Mouse (Mus musculus) brown adipose tissue, adult 24 weeks (tissue): ENCODE data around the gene Cdkal1. TPM values are rescaled to one million over a fixed set of nuclear protein-coding genes. Genes with fewer than 3 reads are reported as not detected.

Experiments
- H3K27ac ChIP-seq: fragments of 200-500 bp; replicated peaks from 2 replicates; pipeline ENCODE4 v1.5.1; 2012; ENCODE audit warnings: low read depth, mild to moderate bottlenecking, low read length
- H3K4me1 ChIP-seq: fragments of 200-500 bp; 2 replicates; pipeline ENCODE4 v1.6.1; 2012; ENCODE audit warnings: low read length, mixed read lengths; ENCODE audit not compliant: control insufficient read depth, insufficient read depth, insufficient read length
- H3K4me3 ChIP-seq: fragments of 200-500 bp; 2 replicates; pipeline ENCODE4 v1.5.1; 2012; ENCODE audit warnings: low read depth, mild to moderate bottlenecking, low read length, moderate library complexity; ENCODE audit not compliant: insufficient read depth
- polyA plus RNA-seq: library from polyadenylated mRNA; stranded (reverse); fragments of >200 nt; gene quantifications from 2 replicates; pipeline ENCODE4 v1.2.4, GENCODE M21; 2012; ENCODE audit not compliant: missing spikeins, insufficient read depth, insufficient read length

Cdkal1 gene
- polyA plus RNA-seq, 1 experiment: 9.5 TPM

DNA sequence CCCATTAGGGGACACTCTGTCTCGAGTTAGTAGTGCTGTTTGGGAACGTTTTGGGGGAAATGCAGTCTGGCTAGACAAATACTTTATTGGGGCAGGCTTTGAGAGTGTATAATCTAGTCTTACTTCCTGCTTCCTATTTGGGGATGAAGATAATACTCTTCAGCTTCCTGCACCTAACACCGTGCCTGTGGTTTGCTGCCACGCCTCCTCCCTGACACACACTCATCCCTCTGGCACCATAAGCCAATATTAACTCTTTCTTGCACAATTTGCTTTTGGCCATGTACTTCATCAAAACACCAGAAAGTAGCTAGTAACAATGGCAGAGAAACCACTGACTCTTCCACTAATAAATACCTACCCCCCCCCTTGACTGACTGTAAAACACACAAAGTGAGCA, 63.4 kb downstream of the Cdkal1 start:
- no peaks in the 10 kb centered on the region; the same call in 1 of the 2 replicates for H3K4me1 ChIP-seq
- H3K27ac ChIP-seq: no peak overlapping the region
- H3K4me3 ChIP-seq: no peak overlapping the region

DNA sequence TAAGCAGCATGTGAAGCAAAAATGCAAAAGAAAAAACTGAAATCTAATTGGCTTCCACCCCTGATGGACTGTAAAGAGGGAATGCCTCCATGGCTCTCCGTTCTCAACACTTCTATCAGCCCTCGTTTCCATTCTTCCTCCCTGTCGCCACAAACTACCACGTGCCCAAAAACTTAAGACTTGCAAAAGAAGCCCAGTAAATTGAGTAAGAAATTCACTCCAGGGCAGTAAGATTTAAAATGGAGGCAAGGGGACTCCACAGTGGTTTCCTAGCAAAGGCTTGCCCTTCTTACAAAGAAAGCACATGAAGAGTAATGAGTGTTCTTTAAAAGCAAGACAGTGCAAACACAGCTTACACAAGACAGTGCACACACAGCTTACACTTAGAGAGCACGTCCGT, 64.0 kb downstream of the Cdkal1 start:
- no peaks in the 10 kb centered on the region; the same call in 1 of the 2 replicates for H3K4me1 ChIP-seq
- no peak overlapping the region for H3K27ac ChIP-seq
- H3K4me3 ChIP-seq: no peak overlapping the region

DNA sequence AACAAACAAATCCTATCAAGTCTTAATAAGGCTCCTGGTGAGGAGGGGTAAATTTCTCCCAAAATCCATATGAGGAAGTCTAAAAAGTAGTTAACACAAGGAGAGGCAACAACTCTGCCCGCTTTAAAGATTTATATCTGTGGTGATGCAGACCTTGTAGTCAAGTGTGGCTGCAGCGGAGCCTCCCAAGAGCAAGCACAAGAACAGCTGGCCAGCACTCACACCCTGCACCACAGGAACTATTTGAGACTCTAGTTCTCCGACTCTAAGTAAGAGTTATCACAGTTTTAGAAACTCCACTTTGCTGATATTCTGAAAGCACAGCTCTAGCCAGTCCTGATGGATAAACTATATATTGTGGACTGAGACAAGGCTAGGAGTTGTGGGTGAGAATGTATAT, 68.5 kb downstream of the Cdkal1 start:
- Histone ChIP-seq H3K27ac (no peak overlapping the region), H3K4me1 (no peaks in the 10 kb centered on the region), H3K4me3 (no peak overlapping the region)

DNA sequence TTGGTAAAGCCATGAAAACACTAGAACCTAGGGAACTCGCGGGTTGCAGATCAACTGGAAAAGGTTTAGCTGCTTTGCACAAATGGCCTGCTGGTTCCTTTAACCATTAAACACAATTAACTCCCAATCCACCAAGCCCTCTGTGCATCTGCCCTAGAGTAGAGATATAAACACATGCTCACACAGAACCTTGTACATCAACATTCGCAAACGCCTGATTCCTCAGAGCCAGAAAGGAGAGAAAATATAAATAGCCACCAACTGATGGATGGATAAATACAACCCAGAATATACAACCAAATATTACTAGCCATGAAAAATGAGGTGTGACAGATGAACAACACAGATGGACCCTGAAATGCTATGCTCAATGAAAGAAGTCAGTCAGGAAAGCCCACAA, 70.6 kb downstream of the Cdkal1 start:
- Histone ChIP-seq H3K27ac (no peak overlapping the region), H3K4me3 (no peak overlapping the region), H3K4me1 (peaks cover 5% of the 10 kb centered on the region)

DNA sequence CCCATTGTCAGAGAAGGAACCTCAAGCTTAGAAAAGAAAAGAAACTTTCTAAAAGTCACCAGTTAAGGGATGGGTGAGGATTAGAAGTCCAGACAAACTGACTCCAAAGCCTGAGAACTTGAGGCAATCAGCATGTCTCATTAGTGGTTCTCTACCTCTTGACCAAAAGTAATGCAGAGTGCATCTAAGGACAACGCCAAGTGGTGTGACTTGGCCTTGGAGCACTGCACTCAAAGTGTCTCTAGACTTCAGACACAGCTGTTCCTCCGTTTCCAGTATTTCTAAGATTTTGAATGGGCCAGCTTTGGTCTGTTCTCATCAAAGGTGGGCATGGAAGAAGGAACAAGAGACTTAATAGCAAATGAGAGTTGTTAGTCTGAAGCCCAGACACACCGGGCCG, 74.1 kb downstream of the Cdkal1 start:
- H3K27ac ChIP-seq: no peak overlapping the region
- H3K4me3 ChIP-seq: no peak overlapping the region
- H3K4me1 ChIP-seq: peaks cover 5% of the 10 kb centered on the region

DNA sequence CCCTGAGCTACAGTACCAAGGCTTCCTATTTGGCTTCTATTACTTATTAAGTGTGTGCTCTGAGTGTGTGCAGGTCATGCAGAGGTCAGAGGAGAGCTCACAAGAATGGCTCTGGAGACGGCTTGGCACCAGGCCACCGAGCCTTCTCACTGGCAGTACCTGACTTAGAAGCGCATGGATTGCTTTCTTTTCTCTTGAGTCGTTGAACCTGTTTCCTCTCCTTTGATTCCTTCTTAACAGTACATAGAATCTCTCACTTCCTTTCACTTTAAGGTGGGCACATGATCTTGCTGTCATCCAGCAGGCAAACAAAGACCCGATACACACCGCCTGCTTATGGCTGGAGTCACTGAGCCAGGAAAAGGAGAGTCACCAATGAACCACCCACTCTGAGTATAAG, 74.8 kb downstream of the Cdkal1 start:
- H3K4me3 ChIP-seq: no peak overlapping the region
- H3K4me1 ChIP-seq: peaks cover 5% of the 10 kb centered on the region
- no peak overlapping the region for H3K27ac ChIP-seq

DNA sequence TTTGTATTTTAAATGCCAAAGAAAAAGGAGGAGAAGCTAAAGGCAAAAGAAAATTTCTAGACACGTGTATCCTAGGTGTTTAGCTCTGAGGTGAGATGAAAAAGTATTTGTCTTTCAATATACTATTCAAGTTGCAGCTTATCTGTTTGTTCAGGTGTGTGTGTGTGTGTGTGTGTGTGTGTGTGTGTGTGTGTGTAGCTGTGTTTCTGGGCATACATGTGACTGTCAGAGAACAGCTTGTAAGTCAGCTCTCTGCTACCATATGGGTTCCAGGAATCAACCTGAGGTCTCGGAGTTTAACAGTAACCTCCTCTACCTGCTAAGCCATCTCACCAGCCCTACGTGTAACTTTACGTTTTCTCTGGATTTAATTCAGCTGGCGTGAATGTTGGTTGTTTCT, 76.0 kb downstream of the Cdkal1 start:
- Histone ChIP-seq H3K4me3 (no peak overlapping the region), H3K27ac (no peak overlapping the region), H3K4me1 (peaks cover 5% of the 10 kb centered on the region)

DNA sequence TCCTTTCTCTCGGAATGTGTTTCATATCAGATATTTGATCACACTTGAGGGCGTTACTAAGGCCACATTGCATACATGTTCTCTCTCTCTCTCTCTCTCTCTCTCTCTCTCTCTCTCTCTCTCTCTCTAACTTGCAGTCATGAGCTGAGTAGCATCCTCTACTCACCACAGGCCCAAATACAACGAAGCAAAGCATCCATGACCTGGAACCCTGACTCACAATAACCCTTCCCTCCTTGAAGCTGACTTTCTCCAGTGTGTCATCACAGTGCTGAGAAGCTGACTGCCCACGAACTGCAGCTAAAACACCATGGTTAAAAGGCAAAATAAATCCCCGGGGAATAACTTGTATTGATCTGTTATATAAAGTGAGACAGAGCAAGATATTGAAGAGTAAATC, 76.4 kb downstream of the Cdkal1 start:
- Histone ChIP-seq H3K4me3 (no peak overlapping the region), H3K4me1 (peaks cover 5% of the 10 kb centered on the region)

DNA sequence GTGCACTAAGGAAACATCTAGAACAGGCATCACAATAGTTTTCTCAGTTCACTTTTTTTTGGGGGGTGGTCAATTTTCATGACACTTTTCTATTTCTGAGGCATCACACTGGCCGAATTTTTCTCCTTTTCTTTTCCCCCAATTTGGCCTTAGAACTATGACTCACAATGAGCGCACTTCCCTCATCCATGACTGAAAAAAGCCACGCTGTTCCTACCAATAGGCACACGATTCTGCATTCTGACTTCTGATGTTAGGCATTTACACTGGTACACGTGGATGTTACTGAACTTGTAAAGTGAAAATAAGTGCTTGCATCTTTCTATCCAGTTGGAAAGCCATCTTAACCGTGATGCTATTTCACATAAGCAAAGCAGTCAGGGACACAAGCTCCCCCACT, 77.3 kb downstream of the Cdkal1 start:
- Histone ChIP-seq H3K4me1 (peaks cover 9% of the 10 kb centered on the region), H3K4me3 (no peak overlapping the region), H3K27ac (no peak overlapping the region)

More for the DNA sequence above, 76.4 kb downstream of the Cdkal1 start:
- no peak overlapping the region for H3K27ac ChIP-seq

DNA sequence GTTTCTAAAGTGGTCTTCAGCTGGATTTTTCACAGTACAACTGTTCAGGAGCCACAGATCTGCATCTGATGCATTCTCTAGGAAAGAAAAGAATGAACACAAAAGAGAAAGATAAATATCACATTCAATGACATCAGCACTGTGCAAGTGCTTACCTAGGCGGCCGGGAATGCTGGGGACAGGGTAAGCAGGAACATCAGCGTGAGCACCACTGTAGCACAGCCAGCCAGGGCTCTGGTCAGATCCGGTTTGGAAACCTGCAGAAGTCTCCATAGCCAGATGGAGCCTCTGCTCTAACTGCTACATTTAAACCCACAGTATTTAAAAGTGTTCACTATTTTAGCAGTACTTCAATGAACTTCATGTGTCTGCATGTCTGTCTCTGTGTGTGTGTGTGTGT, 78.2 kb downstream of the Cdkal1 start:
- H3K27ac ChIP-seq: no peak overlapping the region
- H3K4me1 ChIP-seq: peaks cover 9% of the 10 kb centered on the region
- H3K4me3 ChIP-seq: no peak overlapping the region

DNA sequence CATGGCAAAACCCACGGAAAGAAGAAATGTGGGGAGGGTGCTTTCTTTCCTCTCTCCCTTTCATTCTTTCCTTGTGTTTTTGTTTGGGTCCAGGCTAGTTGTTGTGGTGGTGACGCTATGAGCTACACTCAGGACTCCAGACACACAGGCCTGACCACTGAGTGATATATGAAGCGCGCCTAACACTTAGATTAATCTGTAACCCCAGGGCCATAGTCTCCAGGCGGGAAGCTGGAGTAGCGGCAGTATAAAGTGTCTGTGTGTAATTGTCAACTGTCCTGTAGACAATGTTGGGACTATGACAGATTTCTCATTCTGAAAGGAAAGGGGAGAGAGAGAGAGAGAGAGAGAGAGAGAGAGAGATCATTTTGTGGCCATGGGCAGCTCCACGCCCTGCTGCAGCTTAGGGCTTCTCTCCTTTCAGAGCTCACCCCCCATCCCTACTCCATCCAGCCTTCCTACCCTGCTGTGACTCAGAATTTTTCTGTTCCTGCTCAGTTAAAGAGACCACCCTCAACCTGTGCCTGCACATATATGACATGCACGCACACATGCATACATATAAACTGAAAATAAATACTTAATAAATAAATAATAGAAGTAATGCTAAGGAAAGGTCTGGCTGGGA, 79.8 kb downstream of the Cdkal1 start:
- Histone ChIP-seq H3K4me1 (peaks cover 4% of the 10 kb centered on the region), H3K4me3 (no peak overlapping the region), H3K27ac (no peak overlapping the region)

DNA sequence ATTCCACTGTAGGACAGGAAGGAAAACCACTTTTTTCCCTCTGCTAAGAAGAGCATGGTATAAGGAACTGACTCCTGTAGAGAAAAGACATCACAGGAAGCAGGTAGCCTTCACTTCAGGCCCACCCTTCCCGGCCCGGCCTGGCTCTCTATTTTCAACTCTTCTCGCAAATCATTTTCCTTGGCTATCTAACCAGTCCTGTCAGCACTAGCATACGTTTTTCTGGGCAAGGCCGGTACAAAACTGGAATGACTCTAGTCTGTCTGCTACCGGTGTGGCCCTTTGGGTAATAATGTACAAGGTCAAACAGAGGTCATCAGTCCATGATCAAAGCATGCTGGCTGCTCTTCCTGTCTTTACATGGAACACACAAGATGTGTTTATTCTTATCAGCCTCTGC, 81.9 kb downstream of the Cdkal1 start:
- peaks cover 11% of the 10 kb centered on the region for H3K4me1 ChIP-seq
- no peak overlapping the region for H3K4me3 ChIP-seq
- H3K27ac ChIP-seq: no peak overlapping the region

DNA sequence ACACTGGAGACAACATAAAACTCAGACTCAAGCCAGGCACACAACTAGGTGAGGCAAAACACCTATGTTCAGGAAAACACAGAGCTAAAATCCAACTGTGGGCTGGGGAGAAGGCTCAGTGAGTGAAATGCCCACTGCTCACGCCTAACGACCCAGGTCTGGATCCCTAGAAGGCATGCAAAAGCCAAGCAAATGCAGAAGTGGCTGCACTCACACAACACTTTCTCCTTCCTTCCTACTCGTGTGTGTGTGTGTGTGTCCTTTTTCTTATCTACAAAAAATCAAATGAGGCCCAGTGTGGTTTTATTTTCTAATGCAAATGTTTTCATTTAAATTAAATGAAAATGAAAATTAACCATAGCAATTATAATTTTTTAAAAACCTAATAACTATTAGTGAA, 82.5 kb downstream of the Cdkal1 start:
- H3K4me1 ChIP-seq: peaks cover 11% of the 10 kb centered on the region
- H3K27ac ChIP-seq: no peak overlapping the region
- no peak overlapping the region for H3K4me3 ChIP-seq

DNA sequence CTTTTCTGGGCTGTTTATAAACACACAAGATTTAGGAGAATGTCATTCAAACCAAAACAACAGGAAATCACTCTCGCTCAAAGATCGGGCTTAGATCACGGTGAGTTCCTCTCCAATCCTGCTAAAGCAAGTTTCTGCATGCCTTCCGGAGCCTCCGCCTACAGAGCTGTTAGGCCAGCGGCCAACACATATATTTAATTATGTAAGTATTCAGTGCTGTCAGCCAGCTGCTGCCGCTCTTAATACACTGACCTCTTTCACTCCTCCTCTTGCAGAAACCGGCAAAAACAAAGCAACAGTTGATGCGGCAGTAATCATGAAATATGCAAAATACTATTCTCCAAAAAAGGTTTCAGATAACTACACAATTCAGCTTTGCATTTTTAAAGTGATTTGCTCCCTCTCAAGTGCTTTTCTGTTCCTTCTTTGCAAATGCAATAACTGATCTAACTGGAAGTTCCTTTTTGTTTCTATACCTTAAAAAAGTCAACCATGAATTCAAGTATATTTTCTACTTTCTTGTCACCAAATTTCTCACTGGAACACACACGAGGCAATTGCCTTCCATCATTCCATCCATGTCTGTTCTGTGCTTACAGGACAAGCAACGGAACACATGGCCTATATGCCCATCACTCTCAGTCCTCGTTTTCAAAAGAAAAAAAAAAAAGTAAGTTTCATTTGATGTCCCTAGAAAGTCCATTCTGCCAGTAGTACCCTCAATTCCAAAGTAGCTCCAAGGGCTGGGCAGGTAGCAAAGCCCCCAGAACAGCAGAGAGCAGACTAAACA, 85.6 kb downstream of the Cdkal1 start:
- Histone ChIP-seq H3K27ac (no peak overlapping the region), H3K4me1 (peaks cover 11% of the 10 kb centered on the region), H3K4me3 (0 out of 2 replicates have a peak overlapping the region, but pooled peaks have one; percentile 28)

DNA sequence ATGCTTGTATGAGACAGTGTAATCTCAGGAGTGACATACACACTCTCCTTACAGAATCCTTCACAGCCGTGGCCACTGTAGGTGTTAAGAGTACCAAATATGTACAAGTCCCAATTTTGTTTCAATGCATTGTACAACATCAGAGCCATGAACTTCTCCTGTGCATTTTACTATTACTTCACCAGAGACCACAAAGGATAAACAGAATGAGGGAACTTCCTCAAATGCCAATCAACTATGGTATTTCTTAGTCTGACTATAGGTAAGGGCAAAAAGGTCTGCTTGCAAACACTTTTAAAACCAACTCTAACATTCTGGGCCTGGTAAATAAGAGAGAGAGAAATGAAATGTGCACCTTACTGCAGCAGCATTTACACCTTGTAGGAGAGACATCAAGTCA, 87.4 kb downstream of the Cdkal1 start:
- Histone ChIP-seq H3K4me1 (peaks cover 8% of the 10 kb centered on the region), H3K27ac (no peak overlapping the region), H3K4me3 (no peak overlapping the region)

DNA sequence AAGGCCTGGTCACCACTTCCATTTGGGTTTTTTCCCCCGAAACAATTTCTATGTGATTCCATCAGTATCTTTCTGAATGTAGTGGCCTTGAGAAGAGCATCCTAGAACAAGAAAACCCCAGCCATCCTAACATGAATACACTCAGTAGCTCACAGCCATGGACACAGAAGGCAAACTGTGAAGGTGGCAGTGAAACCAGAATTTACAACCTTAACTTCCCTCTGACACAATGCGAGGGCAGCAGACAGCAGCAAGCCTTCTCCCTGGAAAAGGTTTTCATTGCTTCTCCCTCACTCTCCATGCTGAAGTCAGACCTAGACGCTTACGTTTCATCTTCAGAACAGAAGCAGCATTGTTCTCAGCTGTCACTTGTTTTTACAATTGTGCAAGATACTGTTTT, 87.9 kb downstream of the Cdkal1 start:
- no peak overlapping the region for H3K27ac ChIP-seq
- H3K4me1 ChIP-seq: peaks cover 8% of the 10 kb centered on the region
- no peak overlapping the region for H3K4me3 ChIP-seq
